Mouse (Mus musculus): Measurements from ENCODE around the gene Jph2.

- TF ChIP-seq CTCF (conservative IDR thresholded peaks at IDR 0.05; ENCODE audit: low read length) (no peak), NANOG (IDR thresholded peaks at IDR 0.05; ENCODE audit: borderline replicate concordance, low read length) (no peak)
Observed at GRCm38 (mm10) chr2:163375468-163375867, 22.3 kb downstream of the Jph2 start.
